Mouse (Mus musculus): ENCODE measurements at regions not wholly inside any gene's neighbourhood (a gene's known extent, or its start where the extent isn't known, plus 50 kb on each side); places are given as distances from the start of the nearest gene placed in this dataset.

GRCm38 (mm10) chr16:9253054-9253453 lies 423.2 kb downstream of the 1810013L24Rik start:
- DNase-seq (ENCODE audit: low spot score) = no peak

GRCm38 (mm10) chr16:9255351-9255750 lies 425.5 kb downstream of the 1810013L24Rik start:
- DNase-seq (ENCODE audit: low spot score) = no peak

GRCm38 (mm10) chr16:9260966-9261365 lies 431.1 kb downstream of the 1810013L24Rik start:
- DNase-seq (ENCODE audit: low spot score) = no peak

- no peak for DNase-seq (ENCODE audit: low spot score)
Observed at GRCm38 (mm10) chr16:9264554-9265145, 434.8 kb downstream of the 1810013L24Rik start.

- DNase-seq (ENCODE audit: low spot score) = no peak
Observed at GRCm38 (mm10) chr16:9267204-9267603, 437.3 kb downstream of the 1810013L24Rik start.

- DNase-seq (ENCODE audit: low spot score) = no peak
Observed at GRCm38 (mm10) chr16:9270099-9270498, 440.2 kb downstream of the 1810013L24Rik start.

- no peak for DNase-seq (ENCODE audit: low spot score)
Observed at GRCm38 (mm10) chr16:9270671-9271070, 440.8 kb downstream of the 1810013L24Rik start.

- DNase-seq (ENCODE audit: low spot score) = no peak
Observed at GRCm38 (mm10) chr16:9273751-9274300, 443.9 kb downstream of the 1810013L24Rik start.

- DNase-seq (ENCODE audit: low spot score) = no peak
Observed at GRCm38 (mm10) chr16:9274583-9275100, 444.7 kb downstream of the 1810013L24Rik start.

GRCm38 (mm10) chr16:9275426-9275825 lies 445.5 kb downstream of the 1810013L24Rik start:
- no peak for DNase-seq (ENCODE audit: low spot score)

- no peak for DNase-seq (ENCODE audit: low spot score)
Observed at GRCm38 (mm10) chr16:9277064-9277463, 447.2 kb downstream of the 1810013L24Rik start.

- no peak for DNase-seq (ENCODE audit: low spot score)
Observed at GRCm38 (mm10) chr16:9279726-9280125, 449.8 kb downstream of the 1810013L24Rik start.

GRCm38 (mm10) chr16:9280431-9280830 lies 450.5 kb downstream of the 1810013L24Rik start:
- no peak for DNase-seq (ENCODE audit: low spot score)

- DNase-seq (ENCODE audit: low spot score) = no peak
Observed at GRCm38 (mm10) chr16:9280931-9281330, 451.0 kb downstream of the 1810013L24Rik start.

- DNase-seq (ENCODE audit: low spot score) = no peak
Observed at GRCm38 (mm10) chr16:9284423-9284822, 454.5 kb downstream of the 1810013L24Rik start.

GRCm38 (mm10) chr16:9285921-9286320 lies 456.0 kb downstream of the 1810013L24Rik start:
- no peak for DNase-seq (ENCODE audit: low spot score)

- DNase-seq (ENCODE audit: low spot score) = no peak
Observed at GRCm38 (mm10) chr16:9287557-9287956, 457.7 kb downstream of the 1810013L24Rik start.

- DNase-seq (ENCODE audit: low spot score) = no peak
Observed at GRCm38 (mm10) chr16:9291356-9292020, 461.6 kb downstream of the 1810013L24Rik start.

GRCm38 (mm10) chr16:9303134-9303533 lies 473.2 kb downstream of the 1810013L24Rik start:
- DNase-seq (ENCODE audit: low spot score) = no peak

GRCm38 (mm10) chr16:9304079-9304478 lies 474.2 kb downstream of the 1810013L24Rik start:
- no peak for DNase-seq (ENCODE audit: low spot score)

GRCm38 (mm10) chr16:9310744-9311143 lies 480.8 kb downstream of the 1810013L24Rik start:
- no peak for DNase-seq (ENCODE audit: low spot score)

GRCm38 (mm10) chr16:9335626-9336025 lies 505.7 kb downstream of the 1810013L24Rik start:
- no peak for DNase-seq (ENCODE audit: low spot score)

GRCm38 (mm10) chr16:9336063-9336462 lies 506.2 kb downstream of the 1810013L24Rik start:
- DNase-seq (ENCODE audit: low spot score) = no peak
